ENCODE assay signal across 8 mouse cellular contexts in genomic region chr9:45840331-45840730, GRCm38 (mm10). TPM values are rescaled to one million over a fixed set of nuclear protein-coding genes. Genes with fewer than 3 reads are reported as not detected.
DNase-seq lines count a peak whose midpoint lies in the region; ATAC-seq and TF ChIP-seq lines count a peak whose summit lies in the region.

No protein-coding gene starts in this region.

- no peaks in the 10 kb centered on the region for H3K36me3 ChIP-seq in kidney, postnatal 0 days (ENCODE audit: insufficient read depth, low read length)
- H3K36me3 ChIP-seq in intestine, postnatal 0 days (ENCODE audit: control insufficient read depth, insufficient read depth): no peaks in the 10 kb centered on the region
- H3K36me3 ChIP-seq in neural tube, embryonic 13.5 days: 0 out of 2 replicates have a peak, but pooled peaks cover 3% of the 10 kb centered on the region

- H3K27ac ChIP-seq in kidney, postnatal 0 days: peak overlapping the region; percentile 55
- no peak overlapping the region for H3K27ac ChIP-seq in embryonic fibroblast, embryonic 13.5 days (ENCODE audit: insufficient read depth, low read length)
- no peak overlapping the region for H3K27ac ChIP-seq in intestine, postnatal 0 days (ENCODE audit: low read depth, low read length)
- no peak overlapping the region for H3K27ac ChIP-seq in neural tube, embryonic 13.5 days (replicated peaks)

- no peaks in the 10 kb centered on the region for H3K9me3 ChIP-seq in kidney, postnatal 0 days (replicated peaks; ENCODE audit: low read length)
- no peaks in the 10 kb centered on the region for H3K9me3 ChIP-seq in intestine, postnatal 0 days (ENCODE audit: control insufficient read depth)
- no peaks in the 10 kb centered on the region for H3K9me3 ChIP-seq in neural tube, embryonic 13.5 days

- no peak for TF ChIP-seq CTCF in kidney, postnatal 0 days (IDR thresholded peaks at IDR 0.05; ENCODE audit: low read depth)
- TF ChIP-seq CTCF in embryonic fibroblast, embryonic 13.5 days (IDR thresholded peaks at IDR 0.05; ENCODE audit: borderline replicate concordance, insufficient read depth, low read length): no peak
- no peak for TF ChIP-seq CTCF in intestine, postnatal 0 days (IDR thresholded peaks at IDR 0.05; ENCODE audit: low read depth)

- H3K4me2 ChIP-seq in kidney, postnatal 0 days (ENCODE audit: low read length): peak overlapping the region; percentile 99
- peak overlapping the region; percentile 94 for H3K4me2 ChIP-seq in intestine, postnatal 0 days (replicated peaks; ENCODE audit: low read depth)
- peak overlapping the region; percentile 99 for H3K4me2 ChIP-seq in neural tube, embryonic 13.5 days

- H3K9ac ChIP-seq in kidney, postnatal 0 days (ENCODE audit: low read depth, low read length): peak overlapping the region; percentile 81; the same call in 1 of the 2 replicates
- H3K9ac ChIP-seq in intestine, postnatal 0 days (ENCODE audit: low read depth, low read length): 0 out of 2 replicates have a peak overlapping the region, but pooled peaks have one; percentile 79
- H3K9ac ChIP-seq in neural tube, embryonic 13.5 days: peak overlapping the region; percentile 98

- DNase-seq in kidney, postnatal 0 days (ENCODE audit: low spot score): peak; percentile 26
- no peak for DNase-seq in kidney, adult 8-10 months
- DNase-seq in right cerebral cortex, postnatal 10 days (ENCODE audit: low spot score in 2 of 2): no peak
- DNase-seq in adrenal gland, postnatal 10 days: no peak
- DNase-seq in right cerebral cortex, postnatal 25 days: no peak

- peak overlapping the region; percentile 86 for H3K4me3 ChIP-seq in kidney, postnatal 0 days (replicated peaks; ENCODE audit: low read depth, low read length)
- peak overlapping the region; percentile 84 for H3K4me3 ChIP-seq in embryonic fibroblast, embryonic 13.5 days (ENCODE audit: insufficient read depth, low read length)
- H3K4me3 ChIP-seq in intestine, postnatal 0 days (ENCODE audit: low read depth, low read length): 0 out of 2 replicates have a peak overlapping the region, but pooled peaks have one; percentile 89
- peak overlapping the region; percentile 97 for H3K4me3 ChIP-seq in neural tube, embryonic 13.5 days

- TF ChIP-seq POLR2A in embryonic fibroblast, embryonic 13.5 days (IDR thresholded peaks at IDR 0.05; ENCODE audit: low read depth, low read length): no peak

- no peak for ATAC-seq in kidney, postnatal 0 days (replicated peaks; ENCODE audit: low FRiP score, low read depth)
- ATAC-seq in intestine, postnatal 0 days: no peak
- no peak for ATAC-seq in neural tube, embryonic 13.5 days (ENCODE audit: low read depth)

- 27% methylated on average over 5 of the region's 5 CpGs for WGBS in kidney, postnatal 0 days
- WGBS in intestine, postnatal 0 days: 61% methylated on average over 5 of the region's 5 CpGs
- 82% methylated on average over 5 of the region's 5 CpGs for WGBS in neural tube, embryonic 13.5 days

- H3K27me3 ChIP-seq in kidney, postnatal 0 days (ENCODE audit: insufficient read depth, low read length): no peaks in the 10 kb centered on the region
- H3K27me3 ChIP-seq in intestine, postnatal 0 days (replicated peaks; ENCODE audit: control insufficient read depth, insufficient read depth, low read length): no peaks in the 10 kb centered on the region
- H3K27me3 ChIP-seq in neural tube, embryonic 13.5 days: no peaks in the 10 kb centered on the region

- peaks cover 14% of the 10 kb centered on the region; the same call in 1 of the 2 replicates for H3K4me1 ChIP-seq in kidney, postnatal 0 days (replicated peaks; ENCODE audit: insufficient read depth, low read length)
- H3K4me1 ChIP-seq in embryonic fibroblast, embryonic 13.5 days (ENCODE audit: control insufficient read depth, insufficient read depth, low read length): peaks cover 8% of the 10 kb centered on the region
- H3K4me1 ChIP-seq in intestine, postnatal 0 days (replicated peaks; ENCODE audit: control insufficient read depth, insufficient read depth, low read length): peaks cover 4% of the 10 kb centered on the region; the same call in 1 of the 2 replicates
- peaks cover 48% of the 10 kb centered on the region for H3K4me1 ChIP-seq in neural tube, embryonic 13.5 days (replicated peaks)

RNA-seq across cellular contexts. Expression of gene Bace1, which starts 2.0 kb away (rescaled TPM):
- 26.5 and 29.1 TPM in 2 replicates for polyA plus RNA-seq in kidney, postnatal 0 days (2015; fragmentation: Nextera tagmentation; extraction: Ambion mirVana)
- polyA plus RNA-seq in embryonic fibroblast, embryonic 13.5 days (2011; ENCODE audit: insufficient read length, low read depth, missing spikeins): 59.9 and 60.0 TPM in 2 replicates
- 10.1 and 10.7 TPM in 2 replicates for polyA plus RNA-seq in intestine, postnatal 0 days (2015; fragmentation: Nextera tagmentation; extraction: Ambion mirVana)
- polyA plus RNA-seq in neural tube, embryonic 13.5 days (2015; fragmentation: Nextera tagmentation; extraction: Ambion mirVana): 44.9 and 49.2 TPM in 2 replicates
- 10 to 100 TPM; 28.8 to 30.4 TPM for total RNA-seq in adrenal gland, postnatal 10 days (2021)

RNA-seq across cellular contexts. Expression of gene Cep164, which starts 11.8 kb away (rescaled TPM):
- polyA plus RNA-seq in kidney, postnatal 0 days (2015; fragmentation: Nextera tagmentation; extraction: Ambion mirVana): 20.1 and 20.6 TPM in 2 replicates
- polyA plus RNA-seq in embryonic fibroblast, embryonic 13.5 days (2011; ENCODE audit: insufficient read length, low read depth, missing spikeins): 23.2 and 29.1 TPM in 2 replicates
- 12.4 and 15.5 TPM in 2 replicates for polyA plus RNA-seq in intestine, postnatal 0 days (2015; fragmentation: Nextera tagmentation; extraction: Ambion mirVana)
- 13.8 and 15.2 TPM in 2 replicates for polyA plus RNA-seq in neural tube, embryonic 13.5 days (2015; fragmentation: Nextera tagmentation; extraction: Ambion mirVana)
- total RNA-seq in adrenal gland, postnatal 10 days (2021): 10 to 100 TPM; 10.2 to 16.1 TPM
